Mouse (Mus musculus) embryonic facial prominence, embryonic 13.5 days (tissue): ENCODE measurements around the gene Npc2. TPM values are rescaled to one million over a fixed set of nuclear protein-coding genes. Genes with fewer than 3 reads are reported as not detected.

Experiments
- ATAC-seq: fragments of 200-750 bp; cut with Nextera tagmentation; 2 replicates; pipeline ENCODE4 v1.8.0; 2017; ENCODE audit warnings: low read depth; ENCODE audit not compliant: insufficient number of reproducible peaks, insufficient read depth, low FRiP score, low TSS enrichment
- H3K27ac ChIP-seq: fragments of 300-500 bp; sonication (generic); 2 replicates; pipeline ENCODE4 v1.5.1; 2015; ENCODE audit warnings: moderate library complexity, mild to moderate bottlenecking, inconsistent platforms
- H3K27me3 ChIP-seq: fragments of 300-500 bp; sonication (generic); 2 replicates; pipeline ENCODE4 v1.6.1; 2015; ENCODE audit warnings: mild to moderate bottlenecking, inconsistent platforms
- H3K36me3 ChIP-seq: fragments of 300-500 bp; sonication (generic); 2 replicates; pipeline ENCODE4 v1.6.1; 2015; ENCODE audit warnings: mild to moderate bottlenecking, inconsistent platforms
- H3K4me1 ChIP-seq: fragments of 300-500 bp; sonication (generic); 2 replicates; pipeline ENCODE4 v1.6.1; 2015; ENCODE audit warnings: inconsistent platforms
- H3K4me2 ChIP-seq: fragments of 300-500 bp; sonication (generic); 2 replicates; pipeline ENCODE4 v1.6.1; 2015; ENCODE audit warnings: moderate library complexity, mild to moderate bottlenecking, inconsistent platforms
- H3K4me3 ChIP-seq: fragments of 300-500 bp; sonication (generic); 2 replicates; pipeline ENCODE4 v1.5.1; 2015; ENCODE audit warnings: mild to moderate bottlenecking, inconsistent platforms
- H3K9ac ChIP-seq: fragments of 300-500 bp; sonication (generic); 2 replicates; pipeline ENCODE4 v1.6.1; 2015; ENCODE audit warnings: mild to moderate bottlenecking, inconsistent platforms
- H3K9me3 ChIP-seq: fragments of 300-500 bp; sonication (generic); 2 replicates; pipeline ENCODE4 v1.6.1; 2016; ENCODE audit warnings: inconsistent platforms
- WGBS: fragments of 180-500 bp; shearing (Covaris S2); methylation state at CpG from one replicate; pipeline ENCODE4 v1.1.7; 2015; ENCODE audit warnings: mixed read lengths; 5-methylcytosine and 5-hydroxymethylcytosine counted together
- polyA plus RNA-seq: library from polyadenylated mRNA; unstranded; fragments of >200 nt; fragmentation: Nextera tagmentation; extraction: Ambion mirVana; gene quantifications from 2 replicates; pipeline ENCODE4 v1.2.1, GENCODE M21; 2015

Gene Npc2
- polyA plus RNA-seq, 1 experiment from 2014 or later = 78.2 TPM

- ATAC-seq = no peak
- H3K27me3 ChIP-seq = no peaks in the 10 kb centered on the region
- no peak overlapping the region for H3K4me3 ChIP-seq
- peaks cover 54% of the 10 kb centered on the region for H3K36me3 ChIP-seq
- WGBS = 91% methylated on average over 10 of the region's 10 CpGs
- H3K4me2 ChIP-seq = no peak overlapping the region
- H3K9ac ChIP-seq = no peak overlapping the region
- peaks cover 8% of the 10 kb centered on the region; the same call in 1 of the 2 replicates for H3K4me1 ChIP-seq
- H3K9me3 ChIP-seq = no peaks in the 10 kb centered on the region
- no peak overlapping the region for H3K27ac ChIP-seq
Measured at GRCm38 (mm10) chr12:84756016-84756415, 16.9 kb downstream of the Npc2 start.

- Histone ChIP-seq H3K4me3 (no peak overlapping the region), H3K9me3 (no peaks in the 10 kb centered on the region), H3K4me2 (no peak overlapping the region), H3K27ac (no peak overlapping the region), H3K36me3 (peaks cover 46% of the 10 kb centered on the region), H3K9ac (no peak overlapping the region), H3K4me1 (peaks cover 8% of the 10 kb centered on the region; the same call in 1 of the 2 replicates), H3K27me3 (no peaks in the 10 kb centered on the region)
- 60% methylated on average over 16 of the region's 16 CpGs for WGBS
- no peak; the same call in 1 of the 2 replicates for ATAC-seq
Measured at GRCm38 (mm10) chr12:84755008-84755695, 17.8 kb downstream of the Npc2 start.

- Histone ChIP-seq H3K9me3 (no peaks in the 10 kb centered on the region), H3K36me3 (peaks cover 20% of the 10 kb centered on the region), H3K27ac (no peak overlapping the region), H3K4me2 (no peak overlapping the region), H3K27me3 (no peaks in the 10 kb centered on the region), H3K4me3 (no peak overlapping the region), H3K9ac (no peak overlapping the region), H3K4me1 (peaks cover 8% of the 10 kb centered on the region; the same call in 1 of the 2 replicates)
- WGBS = 38% methylated on average over 14 of the region's 14 CpGs
- no peak for ATAC-seq
Measured at GRCm38 (mm10) chr12:84752131-84752977, 20.6 kb downstream of the Npc2 start.

GRCm38 (mm10) chr12:84750661-84751060, 22.3 kb downstream of the Npc2 start:
- Histone ChIP-seq H3K27ac (no peak overlapping the region), H3K4me3 (no peak overlapping the region), H3K9me3 (no peaks in the 10 kb centered on the region), H3K36me3 (peaks cover 3% of the 10 kb centered on the region), H3K4me2 (no peak overlapping the region), H3K4me1 (peaks cover 12% of the 10 kb centered on the region; the same call in 1 of the 2 replicates), H3K9ac (no peak overlapping the region), H3K27me3 (no peaks in the 10 kb centered on the region)
- 80% methylated on average over 14 of the region's 14 CpGs for WGBS
- ATAC-seq = no peak

GRCm38 (mm10) chr12:84748134-84748533, 24.8 kb downstream of the Npc2 start:
- Histone ChIP-seq H3K27ac (no peak overlapping the region), H3K4me2 (no peak overlapping the region), H3K27me3 (no peaks in the 10 kb centered on the region), H3K36me3 (no peaks in the 10 kb centered on the region), H3K4me1 (peaks cover 12% of the 10 kb centered on the region; the same call in 1 of the 2 replicates), H3K9ac (no peak overlapping the region), H3K4me3 (no peak overlapping the region), H3K9me3 (no peaks in the 10 kb centered on the region)
- no peak for ATAC-seq
- WGBS = 74% methylated on average over 3 of the region's 3 CpGs

- H3K9ac ChIP-seq = no peak overlapping the region
- no peak overlapping the region for H3K4me2 ChIP-seq
- no peaks in the 10 kb centered on the region for H3K9me3 ChIP-seq
- 57% methylated on average over 4 of the region's 4 CpGs for WGBS
- H3K27me3 ChIP-seq = no peaks in the 10 kb centered on the region
- no peak for ATAC-seq
- 0 out of 2 replicates have a peak, but pooled peaks cover 4% of the 10 kb centered on the region for H3K4me1 ChIP-seq
- no peaks in the 10 kb centered on the region for H3K36me3 ChIP-seq
- no peak overlapping the region for H3K4me3 ChIP-seq
- H3K27ac ChIP-seq = no peak overlapping the region
Measured at GRCm38 (mm10) chr12:84745700-84746099, 27.3 kb downstream of the Npc2 start.

- WGBS = 88% methylated on average over 10 of the region's 10 CpGs
- Histone ChIP-seq H3K9me3 (no peaks in the 10 kb centered on the region), H3K27me3 (no peaks in the 10 kb centered on the region), H3K36me3 (no peaks in the 10 kb centered on the region), H3K9ac (no peak overlapping the region), H3K27ac (no peak overlapping the region), H3K4me1 (0 out of 2 replicates have a peak, but pooled peaks cover 4% of the 10 kb centered on the region), H3K4me3 (no peak overlapping the region), H3K4me2 (no peak overlapping the region)
- no peak for ATAC-seq
Measured at GRCm38 (mm10) chr12:84743496-84743895, 29.5 kb downstream of the Npc2 start.

- Histone ChIP-seq H3K27me3 (no peaks in the 10 kb centered on the region), H3K9me3 (no peaks in the 10 kb centered on the region), H3K27ac (no peak overlapping the region), H3K36me3 (no peaks in the 10 kb centered on the region), H3K4me2 (no peak overlapping the region), H3K4me1 (no peaks in the 10 kb centered on the region), H3K4me3 (no peak overlapping the region), H3K9ac (no peak overlapping the region)
- WGBS = 78% methylated on average over 13 of the region's 13 CpGs
- no peak for ATAC-seq
Measured at GRCm38 (mm10) chr12:84733366-84733765, 39.6 kb downstream of the Npc2 start.

- Histone ChIP-seq H3K27me3 (no peaks in the 10 kb centered on the region), H3K4me2 (no peak overlapping the region), H3K9me3 (no peaks in the 10 kb centered on the region), H3K4me1 (no peaks in the 10 kb centered on the region), H3K9ac (no peak overlapping the region), H3K4me3 (no peak overlapping the region), H3K27ac (no peak overlapping the region), H3K36me3 (no peaks in the 10 kb centered on the region)
- 90% methylated on average over 10 of the region's 10 CpGs for whole genome bisulfite sequencing
- ATAC-seq = no peak
Measured at GRCm38 (mm10) chr12:84728421-84728820, 44.5 kb downstream of the Npc2 start.

- no peak for ATAC-seq
- WGBS = 67% methylated on average over 5 of the region's 5 CpGs
- Histone ChIP-seq H3K36me3 (no peaks in the 10 kb centered on the region), H3K27me3 (no peaks in the 10 kb centered on the region), H3K4me2 (no peak overlapping the region), H3K4me1 (no peaks in the 10 kb centered on the region), H3K9ac (no peak overlapping the region), H3K4me3 (no peak overlapping the region), H3K27ac (0 out of 2 replicates have a peak overlapping the region, but pooled peaks have one; percentile 22), H3K9me3 (no peaks in the 10 kb centered on the region)
Measured at GRCm38 (mm10) chr12:84727434-84727833, 45.5 kb downstream of the Npc2 start.

- Histone ChIP-seq H3K9me3 (no peaks in the 10 kb centered on the region), H3K4me1 (no peaks in the 10 kb centered on the region), H3K4me2 (no peak overlapping the region), H3K4me3 (no peak overlapping the region), H3K27me3 (no peaks in the 10 kb centered on the region), H3K27ac (0 out of 2 replicates have a peak overlapping the region, but pooled peaks have one; percentile 22), H3K9ac (no peak overlapping the region), H3K36me3 (no peaks in the 10 kb centered on the region)
- no peak for ATAC-seq
- 64% methylated on average over 4 of the region's 4 CpGs for WGBS
Measured at GRCm38 (mm10) chr12:84726986-84727385, 46.0 kb downstream of the Npc2 start.
